Mouse (Mus musculus): ENCODE results near the gene Sept8. TPM values are rescaled to one million over a fixed set of nuclear protein-coding genes. Genes with fewer than 3 reads are reported as not detected.

Gene Sept8
- polyA plus RNA-seq, 1 experiment from 2014 or later: 17.4 TPM

DNA sequence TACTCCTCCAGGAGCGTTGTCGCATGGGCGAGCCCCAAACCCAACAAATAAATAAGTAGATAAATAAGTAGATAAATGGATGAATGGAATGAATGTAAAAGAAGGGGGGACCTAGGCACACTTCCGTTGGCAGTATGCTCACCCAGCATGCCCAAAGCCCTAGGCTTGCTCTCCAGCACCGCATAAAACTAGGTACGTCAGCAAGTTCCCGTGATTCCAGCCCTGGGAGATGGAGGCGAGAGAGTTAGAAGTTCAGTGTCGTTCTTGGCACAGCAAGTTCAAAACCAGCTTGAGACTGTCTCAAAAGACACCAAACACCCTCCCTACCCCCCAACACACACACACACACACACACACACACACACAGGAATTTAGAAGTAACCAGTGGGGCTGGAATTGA lies 10.9 kb downstream of the Sept8 start:
- Histone ChIP-seq H3K4me2 (ENCODE audit: low read length) (no peak overlapping the region), H3K9ac (ENCODE audit: low read length) (no peak overlapping the region), H3K27me3 (ENCODE audit: control insufficient read depth, insufficient read depth, low read length) (no peaks in the 10 kb centered on the region), H3K4me3 (ENCODE audit: control insufficient read depth in 1 of 2, insufficient read depth in 1 of 2, low read depth in 1 of 2, low read length in 2 of 2) (no peak overlapping the region), H3K27ac (replicated peaks in 1 of 2; ENCODE audit: control insufficient read depth in 1 of 2, insufficient read depth in 1 of 2, low read depth in 2 of 2, low read length in 2 of 2) (no peak overlapping the region), H3K9me3 (ENCODE audit: control insufficient read depth, low read length) (no peaks in the 10 kb centered on the region), H3K4me1 (ENCODE audit: control insufficient read depth in 2 of 2, insufficient read depth in 2 of 2, low read length in 2 of 2) (peaks cover 35 to 44% of the 10 kb centered on the region in 2 experiments), H3K36me3 (ENCODE audit: control insufficient read depth, insufficient read depth, low read length) (peaks cover 21% of the 10 kb centered on the region)
- 77% methylated on average over 9 of the region's 9 CpGs for WGBS
- ATAC-seq (ENCODE audit: insufficient number of reproducible peaks, insufficient read depth, low FRiP score, low read depth): no peak

DNA sequence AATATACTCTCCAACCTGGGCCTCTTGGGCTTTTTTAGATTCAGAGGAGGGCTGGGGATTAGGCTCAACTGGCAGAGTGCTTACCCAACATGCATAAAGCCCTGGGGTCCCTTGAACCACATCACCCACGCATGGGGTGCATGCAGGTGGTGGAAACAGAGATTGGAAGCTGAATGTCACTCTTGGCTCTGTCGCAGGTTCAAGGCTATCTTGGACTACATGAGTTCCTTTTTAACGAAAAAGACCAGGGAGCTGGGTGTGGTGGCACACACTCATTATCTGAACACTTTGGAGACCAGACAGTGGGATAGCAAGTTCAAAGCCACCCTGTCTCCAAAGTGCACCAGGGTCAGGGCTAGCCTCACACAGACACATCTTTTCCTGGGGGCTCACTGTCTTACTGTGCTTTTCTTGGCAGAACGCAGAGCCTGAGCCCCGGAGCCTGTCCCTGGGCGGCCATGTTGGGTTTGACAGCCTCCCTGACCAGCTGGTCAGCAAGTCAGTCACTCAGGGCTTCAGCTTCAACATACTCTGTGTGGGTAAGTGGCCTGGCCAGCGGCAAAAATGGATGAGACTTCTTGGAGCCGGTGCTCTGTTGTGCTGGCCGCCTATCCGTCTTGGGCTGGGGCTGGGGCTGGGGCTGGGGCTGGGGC lies 12.6 kb downstream of the Sept8 start:
- no peak for ATAC-seq (ENCODE audit: insufficient number of reproducible peaks, insufficient read depth, low FRiP score, low read depth)
- no peak overlapping the region for H3K4me2 ChIP-seq (ENCODE audit: low read length)
- H3K27me3 ChIP-seq (ENCODE audit: control insufficient read depth, insufficient read depth, low read length): no peaks in the 10 kb centered on the region
- H3K36me3 ChIP-seq (ENCODE audit: control insufficient read depth, insufficient read depth, low read length): peaks cover 38% of the 10 kb centered on the region
- H3K4me3 ChIP-seq (ENCODE audit: control insufficient read depth in 1 of 2, insufficient read depth in 1 of 2, low read depth in 1 of 2, low read length in 2 of 2): no peak overlapping the region
- no peak overlapping the region for H3K9ac ChIP-seq (ENCODE audit: low read length)
- 89% methylated on average over 10 of the region's 10 CpGs for WGBS
- peaks cover 23 to 28% of the 10 kb centered on the region in 2 experiments for H3K4me1 ChIP-seq (ENCODE audit: control insufficient read depth in 2 of 2, insufficient read depth in 2 of 2, low read length in 2 of 2)
- H3K9me3 ChIP-seq (ENCODE audit: control insufficient read depth, low read length): no peaks in the 10 kb centered on the region
- H3K27ac ChIP-seq (replicated peaks in 1 of 2; ENCODE audit: control insufficient read depth in 1 of 2, insufficient read depth in 1 of 2, low read depth in 2 of 2, low read length in 2 of 2): no peak overlapping the region

DNA sequence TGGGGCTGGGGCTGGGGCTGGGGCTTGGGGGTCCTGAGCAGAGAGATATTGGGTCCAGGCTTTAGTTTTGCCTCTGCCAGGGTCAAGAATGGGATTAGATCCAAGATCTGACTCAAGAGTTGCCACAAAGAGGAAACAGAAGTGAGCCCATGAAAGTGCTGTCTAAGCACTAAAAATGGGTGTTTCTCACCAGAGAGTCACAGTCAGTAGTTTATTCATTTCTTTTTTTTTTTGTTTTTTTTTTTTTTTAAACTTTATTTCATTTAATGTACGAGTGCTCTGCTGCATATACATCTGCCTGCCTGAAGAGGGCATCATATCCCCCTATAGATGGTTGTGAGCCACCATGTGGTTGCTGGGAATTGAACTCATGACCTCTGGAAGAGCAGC lies 13.2 kb downstream of the Sept8 start:
- Histone ChIP-seq H3K9ac (ENCODE audit: low read length) (no peak overlapping the region), H3K4me2 (ENCODE audit: low read length) (no peak overlapping the region), H3K36me3 (ENCODE audit: control insufficient read depth, insufficient read depth, low read length) (peaks cover 44% of the 10 kb centered on the region), H3K27ac (replicated peaks in 1 of 2; ENCODE audit: control insufficient read depth in 1 of 2, insufficient read depth in 1 of 2, low read depth in 2 of 2, low read length in 2 of 2) (no peak overlapping the region), H3K9me3 (ENCODE audit: control insufficient read depth, low read length) (no peaks in the 10 kb centered on the region), H3K27me3 (ENCODE audit: control insufficient read depth, insufficient read depth, low read length) (no peaks in the 10 kb centered on the region), H3K4me3 (ENCODE audit: control insufficient read depth in 1 of 2, insufficient read depth in 1 of 2, low read depth in 1 of 2, low read length in 2 of 2) (no peak overlapping the region), H3K4me1 (ENCODE audit: control insufficient read depth in 2 of 2, insufficient read depth in 2 of 2, low read length in 2 of 2) (peaks cover 23 to 28% of the 10 kb centered on the region in 2 experiments)
- WGBS: 100% methylated on average over 1 of the region's 1 CpGs
- ATAC-seq (ENCODE audit: insufficient number of reproducible peaks, insufficient read depth, low FRiP score, low read depth): no peak

DNA sequence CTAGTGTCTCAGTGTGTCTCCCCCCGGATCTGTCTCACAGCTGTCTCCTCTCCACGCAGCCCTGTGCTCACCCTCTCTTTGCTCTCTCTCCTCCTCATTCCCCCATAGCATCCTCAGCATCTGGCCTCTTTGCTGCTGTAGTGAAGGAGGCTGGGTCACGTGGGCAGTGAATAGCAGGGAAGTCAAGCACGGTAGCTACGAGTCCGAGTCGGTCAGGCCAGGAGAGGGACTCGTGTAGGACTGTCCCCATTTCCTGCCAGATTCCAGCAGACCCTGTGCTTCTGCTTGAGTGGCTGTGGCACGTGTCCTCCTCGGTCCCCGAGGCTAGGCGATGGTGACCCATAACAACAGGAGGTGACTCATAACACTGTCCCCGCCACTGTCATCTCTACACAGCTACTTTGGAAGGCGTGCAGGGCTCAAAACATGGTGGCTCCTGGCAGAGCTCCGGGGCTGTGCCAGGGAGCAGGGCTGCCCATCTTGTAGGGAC lies 20.0 kb downstream of the Sept8 start:
- Histone ChIP-seq H3K27me3 (ENCODE audit: control insufficient read depth, insufficient read depth, low read length) (no peaks in the 10 kb centered on the region), H3K4me3 (ENCODE audit: control insufficient read depth in 1 of 2, insufficient read depth in 1 of 2, low read depth in 1 of 2, low read length in 2 of 2) (no peak overlapping the region), H3K9ac (ENCODE audit: low read length) (no peak overlapping the region), H3K4me1 (ENCODE audit: control insufficient read depth in 2 of 2, insufficient read depth in 2 of 2, low read length in 2 of 2) (peaks cover 0 to 3% of the 10 kb centered on the region in 2 experiments; a peak in 2 of 4 replicates), H3K9me3 (ENCODE audit: control insufficient read depth, low read length) (no peaks in the 10 kb centered on the region), H3K36me3 (ENCODE audit: control insufficient read depth, insufficient read depth, low read length) (peaks cover 73% of the 10 kb centered on the region), H3K4me2 (ENCODE audit: low read length) (no peak overlapping the region), H3K27ac (replicated peaks in 1 of 2; ENCODE audit: control insufficient read depth in 1 of 2, insufficient read depth in 1 of 2, low read depth in 2 of 2, low read length in 2 of 2) (no peak overlapping the region)
- peak; percentile 18; the same call in 1 of the 2 replicates for ATAC-seq (ENCODE audit: insufficient number of reproducible peaks, insufficient read depth, low FRiP score, low read depth)
- WGBS: 64% methylated on average over 15 of the region's 15 CpGs

DNA sequence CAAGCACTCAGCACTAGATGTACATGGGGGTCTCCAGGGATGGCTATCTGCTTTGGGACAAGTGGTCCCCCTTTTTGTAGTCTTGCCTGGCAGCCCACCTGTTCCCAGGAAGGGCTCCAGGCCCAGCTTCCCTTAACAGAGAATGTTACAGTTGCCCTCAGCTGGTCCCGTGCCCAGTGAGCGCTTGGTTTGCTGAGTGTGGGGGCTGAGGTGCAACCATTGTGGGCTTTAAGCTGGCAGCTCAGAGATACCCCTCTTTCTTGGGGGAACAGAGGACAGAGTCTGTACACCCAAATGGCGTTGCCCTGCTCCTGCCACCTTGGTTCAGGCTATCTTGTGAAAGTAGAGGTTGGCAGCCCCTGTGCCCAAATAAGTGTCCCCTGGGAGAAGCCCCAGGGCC lies 21.3 kb downstream of the Sept8 start:
- ATAC-seq (ENCODE audit: insufficient number of reproducible peaks, insufficient read depth, low FRiP score, low read depth): no peak
- Histone ChIP-seq H3K4me3 (ENCODE audit: control insufficient read depth in 1 of 2, insufficient read depth in 1 of 2, low read depth in 1 of 2, low read length in 2 of 2) (no peak overlapping the region), H3K27me3 (ENCODE audit: control insufficient read depth, insufficient read depth, low read length) (no peaks in the 10 kb centered on the region), H3K9ac (ENCODE audit: low read length) (no peak overlapping the region), H3K36me3 (ENCODE audit: control insufficient read depth, insufficient read depth, low read length) (peaks cover 59% of the 10 kb centered on the region), H3K4me1 (ENCODE audit: control insufficient read depth in 2 of 2, insufficient read depth in 2 of 2, low read length in 2 of 2) (peaks cover 0 to 3% of the 10 kb centered on the region in 2 experiments; a peak in 2 of 4 replicates), H3K9me3 (ENCODE audit: control insufficient read depth, low read length) (no peaks in the 10 kb centered on the region), H3K27ac (replicated peaks in 1 of 2; ENCODE audit: control insufficient read depth in 1 of 2, insufficient read depth in 1 of 2, low read depth in 2 of 2, low read length in 2 of 2) (no peak overlapping the region), H3K4me2 (ENCODE audit: low read length) (no peak overlapping the region)
- 99% methylated on average over 3 of the region's 3 CpGs for WGBS

DNA sequence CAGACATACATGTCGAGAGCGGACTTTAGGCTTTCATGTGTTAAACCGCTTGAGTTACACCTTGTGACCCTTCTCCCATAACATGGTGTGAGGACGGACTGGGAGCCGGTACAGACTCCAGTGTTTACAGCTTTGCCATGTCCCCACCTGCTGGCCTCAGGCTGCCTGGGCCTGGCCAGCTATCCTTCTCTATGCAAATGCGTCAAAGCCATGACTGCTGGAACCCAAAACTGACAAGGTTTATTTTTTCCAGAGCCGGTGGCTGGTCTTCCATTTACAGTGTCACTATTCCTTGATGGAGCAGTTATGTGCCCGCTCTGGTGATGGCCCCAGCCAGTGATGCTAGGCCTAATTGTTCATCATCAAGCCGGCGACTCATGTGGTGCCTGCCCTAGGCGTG lies 22.2 kb downstream of the Sept8 start:
- ATAC-seq (ENCODE audit: insufficient number of reproducible peaks, insufficient read depth, low FRiP score, low read depth): no peak
- Histone ChIP-seq H3K4me2 (ENCODE audit: low read length) (no peak overlapping the region), H3K4me3 (ENCODE audit: control insufficient read depth in 1 of 2, insufficient read depth in 1 of 2, low read depth in 1 of 2, low read length in 2 of 2) (no peak overlapping the region), H3K27me3 (ENCODE audit: control insufficient read depth, insufficient read depth, low read length) (no peaks in the 10 kb centered on the region), H3K9me3 (ENCODE audit: control insufficient read depth, low read length) (no peaks in the 10 kb centered on the region), H3K9ac (ENCODE audit: low read length) (no peak overlapping the region), H3K27ac (replicated peaks in 1 of 2; ENCODE audit: control insufficient read depth in 1 of 2, insufficient read depth in 1 of 2, low read depth in 2 of 2, low read length in 2 of 2) (no peak overlapping the region), H3K4me1 (ENCODE audit: control insufficient read depth in 2 of 2, insufficient read depth in 2 of 2, low read length in 2 of 2) (peaks cover 0 to 3% of the 10 kb centered on the region in 2 experiments; a peak in 2 of 4 replicates), H3K36me3 (ENCODE audit: control insufficient read depth, insufficient read depth, low read length) (peaks cover 51% of the 10 kb centered on the region)
- 86% methylated on average over 11 of the region's 11 CpGs for WGBS

DNA sequence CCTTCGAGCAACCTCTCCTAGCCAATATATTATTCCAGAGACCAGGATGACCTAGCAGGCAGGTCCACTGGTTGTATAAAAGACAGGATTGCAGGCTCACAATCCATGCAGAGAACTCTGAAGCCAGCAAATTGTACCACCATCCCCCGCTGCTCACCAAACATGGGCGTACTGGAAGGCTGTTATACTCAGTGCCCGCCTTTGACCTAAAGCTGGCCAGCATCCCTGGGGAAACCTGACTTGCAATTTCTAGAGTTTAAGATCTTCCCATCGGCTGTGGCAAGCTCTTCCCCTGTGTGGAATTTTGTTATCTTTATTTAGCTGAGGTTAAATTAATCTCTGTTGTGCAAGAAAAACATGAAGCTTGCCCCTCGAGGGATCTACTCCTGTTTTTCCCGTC lies 24.0 kb downstream of the Sept8 start:
- Histone ChIP-seq H3K36me3 (ENCODE audit: control insufficient read depth, insufficient read depth, low read length) (peaks cover 34% of the 10 kb centered on the region), H3K4me1 (ENCODE audit: control insufficient read depth in 2 of 2, insufficient read depth in 2 of 2, low read length in 2 of 2) (peaks cover 3 to 14% of the 10 kb centered on the region in 2 experiments; a peak in 3 of 4 replicates), H3K27ac (replicated peaks in 1 of 2; ENCODE audit: control insufficient read depth in 1 of 2, insufficient read depth in 1 of 2, low read depth in 2 of 2, low read length in 2 of 2) (no peak overlapping the region), H3K4me2 (ENCODE audit: low read length) (no peak overlapping the region), H3K9me3 (ENCODE audit: control insufficient read depth, low read length) (no peaks in the 10 kb centered on the region), H3K9ac (ENCODE audit: low read length) (no peak overlapping the region), H3K27me3 (ENCODE audit: control insufficient read depth, insufficient read depth, low read length) (no peaks in the 10 kb centered on the region), H3K4me3 (ENCODE audit: control insufficient read depth in 1 of 2, insufficient read depth in 1 of 2, low read depth in 1 of 2, low read length in 2 of 2) (no peak overlapping the region)
- 53% methylated on average over 7 of the region's 7 CpGs for WGBS
- no peak for ATAC-seq (ENCODE audit: insufficient number of reproducible peaks, insufficient read depth, low FRiP score, low read depth)

DNA sequence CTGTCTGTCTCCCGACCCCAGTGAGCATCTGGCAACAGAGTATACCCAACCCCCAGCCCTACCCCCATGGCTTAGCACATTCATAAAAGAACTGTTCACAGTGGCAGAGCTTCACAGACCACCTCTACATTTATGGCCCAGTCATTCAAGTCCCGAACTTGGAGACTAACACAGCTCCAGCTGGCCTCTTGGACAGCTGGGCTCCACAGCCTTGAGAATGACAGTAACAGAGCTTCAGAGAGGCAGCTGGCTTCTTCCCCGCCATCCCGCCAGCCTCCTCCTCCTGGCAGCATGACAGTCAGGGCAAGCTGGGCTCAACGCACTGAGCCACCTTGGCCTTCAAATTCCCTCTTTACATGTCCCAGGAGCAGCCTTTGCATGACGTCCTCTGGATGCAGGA lies 27.2 kb downstream of the Sept8 start:
- Histone ChIP-seq H3K9ac (ENCODE audit: low read length) (no peak overlapping the region), H3K27ac (replicated peaks in 1 of 2; ENCODE audit: control insufficient read depth in 1 of 2, insufficient read depth in 1 of 2, low read depth in 2 of 2, low read length in 2 of 2) (no peak overlapping the region), H3K4me3 (ENCODE audit: control insufficient read depth in 1 of 2, insufficient read depth in 1 of 2, low read depth in 1 of 2, low read length in 2 of 2) (no peak overlapping the region), H3K4me2 (ENCODE audit: low read length) (no peak overlapping the region), H3K9me3 (ENCODE audit: control insufficient read depth, low read length) (no peaks in the 10 kb centered on the region), H3K27me3 (ENCODE audit: control insufficient read depth, insufficient read depth, low read length) (no peaks in the 10 kb centered on the region), H3K36me3 (ENCODE audit: control insufficient read depth, insufficient read depth, low read length) (peaks cover 13% of the 10 kb centered on the region), H3K4me1 (ENCODE audit: control insufficient read depth in 2 of 2, insufficient read depth in 2 of 2, low read length in 2 of 2) (peaks cover 6 to 14% of the 10 kb centered on the region in 2 experiments; a peak in 3 of 4 replicates)
- WGBS: 67% methylated on average over 6 of the region's 6 CpGs
- no peak for ATAC-seq (ENCODE audit: insufficient number of reproducible peaks, insufficient read depth, low FRiP score, low read depth)
